Mouse (Mus musculus): ENCODE measurements around the gene Tmem201.

Gene Tmem201

GRCm38 (mm10) chr4:149744119-149744518 lies 6.3 kb upstream of the Tmem201 start:
- no peak for DNase-seq

GRCm38 (mm10) chr4:149742011-149742530 lies 4.2 kb upstream of the Tmem201 start:
- DNase-seq, result no peak

- DNase-seq, result no peak
These were observed 2.5 kb upstream of the Tmem201 start for GRCm38 (mm10) chr4:149740301-149740700.

GRCm38 (mm10) chr4:149739478-149739877 lies 1.6 kb upstream of the Tmem201 start:
- no peak for DNase-seq

DNA sequence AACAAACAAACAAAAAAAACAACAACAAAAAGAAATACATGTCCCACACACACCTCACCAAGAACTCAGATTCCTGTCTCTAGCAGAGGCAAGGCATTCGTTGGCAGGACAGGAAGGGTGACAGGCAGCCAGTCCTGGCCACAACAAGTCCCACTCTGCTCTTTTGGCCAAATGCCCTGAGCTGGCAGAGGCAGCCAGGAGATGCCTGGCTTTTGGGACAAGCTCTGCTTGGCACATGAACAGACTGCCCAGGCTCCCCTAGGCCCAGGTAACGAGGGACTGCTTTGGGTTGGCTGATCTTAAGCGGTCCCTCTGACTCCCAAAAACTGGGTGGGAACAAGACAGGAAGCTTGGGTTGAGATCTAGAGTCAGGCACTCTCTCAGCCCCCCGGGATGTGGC lies 1.3 kb downstream of the Tmem201 start:
- DNase-seq, result peak; percentile 57

DNA sequence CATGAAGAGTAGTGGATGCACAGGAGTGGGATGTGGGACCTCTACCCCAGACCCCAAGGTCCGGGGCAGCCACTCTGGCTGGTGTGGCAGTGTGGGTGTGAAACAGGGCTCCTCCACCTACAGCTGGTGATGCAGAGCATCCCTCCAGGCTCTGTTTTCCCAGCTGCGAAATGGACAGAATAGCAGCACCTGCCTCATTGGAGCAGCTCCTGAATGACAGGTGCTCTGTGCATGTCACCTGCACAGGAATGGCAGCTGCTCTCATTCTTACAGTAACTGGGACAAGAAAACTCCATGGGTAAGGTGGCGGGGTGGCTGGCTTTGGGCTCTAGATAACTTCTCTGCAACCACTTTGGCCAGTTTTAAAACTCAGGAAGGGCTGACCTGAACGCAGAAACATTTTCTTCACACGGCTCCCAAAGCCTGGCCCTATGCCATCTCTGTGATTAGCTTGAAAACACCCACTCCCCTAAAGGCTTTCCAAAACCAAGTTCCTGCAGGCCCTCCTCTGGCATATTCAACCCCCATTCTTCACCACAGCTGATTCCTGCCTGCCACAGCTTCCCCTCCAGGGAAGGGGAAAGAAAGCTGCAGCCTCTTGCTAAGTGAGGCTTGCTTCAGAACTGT lies 2.1 kb downstream of the Tmem201 start:
- no peak for DNase-seq

DNA sequence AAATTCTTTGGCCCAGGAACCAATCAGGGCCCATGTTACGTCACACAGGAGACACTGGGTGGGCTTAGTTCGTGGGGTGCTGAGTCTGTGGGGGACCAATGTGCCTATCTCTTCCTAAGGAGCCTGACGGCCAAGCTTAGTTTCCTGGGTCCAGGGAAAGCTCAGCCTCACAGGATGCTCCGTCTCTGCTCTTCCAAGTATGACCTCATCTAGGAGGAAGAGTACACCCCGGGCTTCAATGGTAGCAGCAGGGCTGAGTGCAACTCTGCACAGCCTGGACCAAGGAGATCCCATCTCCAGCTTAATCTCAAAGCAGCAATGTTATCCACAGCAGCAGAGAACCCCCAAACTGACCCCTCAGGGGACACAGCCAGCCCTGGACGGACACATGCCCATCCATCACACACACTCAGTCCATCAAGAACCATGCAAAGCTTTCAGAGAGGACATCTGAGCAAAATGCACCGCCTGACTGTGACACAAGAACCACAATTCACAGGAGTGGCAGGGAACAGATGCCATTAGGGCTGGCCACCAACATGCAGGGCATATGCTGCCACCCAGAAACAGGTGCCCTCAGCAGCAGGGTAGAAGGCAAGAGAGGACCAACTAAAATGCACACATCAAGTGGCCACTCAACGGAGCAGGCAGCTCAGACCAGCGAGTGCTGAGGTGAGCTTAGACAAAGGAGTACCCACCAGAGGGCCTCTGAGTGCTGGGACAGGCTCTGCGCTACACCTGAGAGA lies 2.9 kb downstream of the Tmem201 start:
- no peak for DNase-seq

DNA sequence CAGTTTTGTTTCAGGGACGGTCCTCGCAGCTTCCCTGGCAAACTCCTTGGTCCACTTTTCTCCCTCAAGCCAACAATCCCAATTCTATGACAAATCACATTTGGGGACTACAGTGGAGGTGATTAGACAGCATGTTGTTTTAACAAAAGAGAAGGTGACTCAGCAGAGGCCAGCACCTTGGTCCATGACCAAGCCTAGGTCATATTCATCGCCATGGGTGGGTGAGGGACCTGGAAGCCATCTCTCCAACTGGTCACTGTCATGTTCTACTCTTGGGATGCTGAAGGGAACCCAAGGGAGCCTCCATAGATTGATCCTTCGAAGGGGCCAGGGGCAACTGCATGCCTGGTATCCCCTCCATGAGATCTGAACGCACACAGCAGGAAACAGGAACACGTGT lies 3.6 kb downstream of the Tmem201 start:
- no peak for DNase-seq

DNA sequence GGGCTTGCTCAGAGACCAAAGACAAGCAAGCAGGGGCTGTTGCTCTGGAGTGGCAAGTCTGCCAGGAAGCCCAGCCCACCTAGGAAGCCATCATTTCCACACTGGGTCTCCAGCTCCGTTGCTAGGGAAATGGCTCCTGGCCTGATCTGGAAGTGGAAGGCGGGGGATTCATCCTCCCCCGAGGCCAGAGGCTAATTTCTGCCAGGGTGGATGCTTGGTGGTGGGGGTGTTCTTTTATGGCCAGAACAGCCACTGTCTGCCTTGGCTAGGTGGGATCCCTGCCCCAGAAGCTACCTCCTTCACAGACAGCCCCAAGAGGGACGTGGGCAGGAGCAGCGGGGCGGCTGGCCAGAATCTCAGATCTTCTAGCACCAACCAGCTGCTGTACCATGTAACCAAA lies 4.1 kb downstream of the Tmem201 start:
- DNase-seq, result no peak

DNA sequence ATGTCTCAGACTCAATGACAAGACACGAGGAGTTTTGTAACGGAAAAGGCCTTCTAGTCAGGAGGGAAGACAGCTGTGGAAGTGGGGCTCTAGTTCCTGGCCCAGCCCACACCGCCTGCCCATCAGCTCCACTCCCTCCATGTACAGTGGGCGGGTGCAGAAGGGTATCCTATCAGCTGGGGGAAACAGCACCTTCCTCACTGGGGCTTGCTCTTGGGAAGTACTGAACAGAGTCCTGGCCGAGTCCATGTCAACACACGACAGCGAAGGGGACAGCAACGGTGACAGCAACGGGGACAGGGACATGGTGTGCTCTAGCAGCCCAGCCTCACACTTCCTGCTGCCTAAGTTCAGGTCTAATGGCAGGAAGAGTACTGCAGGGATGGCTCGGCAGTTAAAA lies 5.0 kb downstream of the Tmem201 start:
- DNase-seq, result peak; percentile 43

GRCm38 (mm10) chr4:149732313-149732712 lies 5.5 kb downstream of the Tmem201 start:
- no peak for DNase-seq

DNA sequence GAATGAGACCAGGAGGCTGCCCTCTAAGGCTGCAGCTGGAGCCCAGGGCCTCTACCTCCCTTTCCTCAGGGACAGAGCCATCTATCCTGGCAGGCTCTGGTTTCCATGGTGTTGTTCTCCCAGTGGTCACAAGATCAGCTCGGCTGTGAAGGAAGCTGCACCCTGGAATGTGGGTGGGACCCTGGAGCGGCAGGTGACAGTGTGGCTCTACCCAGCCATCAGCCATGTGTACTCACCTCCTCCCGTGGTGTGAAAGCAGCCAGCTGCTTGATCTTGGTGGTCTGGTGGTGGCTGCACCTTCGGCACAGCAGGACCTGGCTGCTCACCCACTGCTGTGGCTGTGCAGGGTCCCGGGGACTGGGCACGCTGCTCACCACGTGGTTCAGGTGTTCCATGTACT lies 7.0 kb downstream of the Tmem201 start:
- no peak for DNase-seq

DNA sequence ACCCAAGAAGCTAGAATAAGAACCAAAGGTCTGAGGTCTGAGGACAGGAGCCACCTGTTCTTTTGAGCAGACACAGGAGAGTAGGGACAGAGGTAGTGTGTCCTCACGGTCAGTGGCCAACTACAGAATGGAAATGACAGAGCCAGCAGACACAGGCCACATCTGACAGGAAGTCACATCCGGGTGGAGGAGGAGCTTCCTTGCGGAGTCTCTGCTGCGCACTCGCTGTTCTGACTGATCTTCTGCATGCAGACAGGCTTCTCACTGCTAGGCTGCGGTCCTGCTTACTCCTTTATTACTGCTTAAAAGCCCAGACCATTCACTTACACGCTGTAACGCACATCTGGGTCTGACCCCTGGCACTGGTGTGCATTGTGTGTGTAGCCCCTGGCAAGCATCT lies 9.0 kb downstream of the Tmem201 start:
- peak; percentile 61 for DNase-seq

DNA sequence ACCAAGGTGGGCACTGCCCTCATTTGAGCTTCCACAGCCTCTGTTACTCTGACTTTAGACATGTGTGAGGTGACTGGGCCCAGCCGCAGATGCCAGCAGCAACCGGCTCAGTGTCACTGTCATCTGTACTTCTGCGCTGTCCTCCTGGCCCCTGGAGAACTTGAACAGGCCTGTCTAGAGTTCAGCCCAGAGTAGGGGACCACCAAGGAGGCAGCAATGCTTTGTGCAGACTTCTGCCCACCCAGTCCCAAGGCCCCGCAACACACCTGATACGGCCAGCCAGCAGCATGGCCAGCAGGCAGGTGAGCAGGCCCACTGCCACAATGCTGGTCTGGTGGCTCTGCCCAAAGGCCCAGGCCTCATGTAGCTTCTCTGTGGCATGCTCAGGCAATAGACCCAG lies 10.2 kb downstream of the Tmem201 start:
- DNase-seq, result no peak

GRCm38 (mm10) chr4:149725661-149726350 lies 12.0 kb downstream of the Tmem201 start:
- peak; percentile 91 for DNase-seq

DNA sequence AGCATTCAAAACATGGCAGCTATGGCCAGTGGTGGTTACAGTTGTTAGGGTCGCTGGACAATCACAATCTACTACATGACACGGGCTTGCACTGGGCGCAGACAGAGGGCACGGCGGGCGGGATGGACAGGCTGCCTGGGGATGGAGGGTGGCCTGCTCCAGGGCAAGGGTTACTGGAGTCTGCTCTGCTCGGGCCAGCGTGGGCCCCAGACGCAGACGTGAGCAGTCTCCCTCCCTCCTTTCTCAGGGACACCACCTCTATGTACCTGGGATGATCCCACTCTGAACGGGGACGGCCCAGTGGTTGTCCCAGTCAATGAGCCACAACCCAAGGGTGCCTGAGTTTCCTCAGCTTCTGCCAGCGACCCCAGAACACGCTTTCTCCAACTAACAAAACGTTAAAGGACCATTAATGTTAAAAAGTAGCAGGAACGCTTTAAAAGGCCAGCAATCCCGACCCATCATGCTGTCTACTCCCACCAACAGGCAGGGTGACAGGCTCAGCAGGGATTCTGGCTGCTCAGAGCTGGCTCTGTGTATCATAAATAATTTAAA lies 12.9 kb downstream of the Tmem201 start:
- no peak for DNase-seq

DNA sequence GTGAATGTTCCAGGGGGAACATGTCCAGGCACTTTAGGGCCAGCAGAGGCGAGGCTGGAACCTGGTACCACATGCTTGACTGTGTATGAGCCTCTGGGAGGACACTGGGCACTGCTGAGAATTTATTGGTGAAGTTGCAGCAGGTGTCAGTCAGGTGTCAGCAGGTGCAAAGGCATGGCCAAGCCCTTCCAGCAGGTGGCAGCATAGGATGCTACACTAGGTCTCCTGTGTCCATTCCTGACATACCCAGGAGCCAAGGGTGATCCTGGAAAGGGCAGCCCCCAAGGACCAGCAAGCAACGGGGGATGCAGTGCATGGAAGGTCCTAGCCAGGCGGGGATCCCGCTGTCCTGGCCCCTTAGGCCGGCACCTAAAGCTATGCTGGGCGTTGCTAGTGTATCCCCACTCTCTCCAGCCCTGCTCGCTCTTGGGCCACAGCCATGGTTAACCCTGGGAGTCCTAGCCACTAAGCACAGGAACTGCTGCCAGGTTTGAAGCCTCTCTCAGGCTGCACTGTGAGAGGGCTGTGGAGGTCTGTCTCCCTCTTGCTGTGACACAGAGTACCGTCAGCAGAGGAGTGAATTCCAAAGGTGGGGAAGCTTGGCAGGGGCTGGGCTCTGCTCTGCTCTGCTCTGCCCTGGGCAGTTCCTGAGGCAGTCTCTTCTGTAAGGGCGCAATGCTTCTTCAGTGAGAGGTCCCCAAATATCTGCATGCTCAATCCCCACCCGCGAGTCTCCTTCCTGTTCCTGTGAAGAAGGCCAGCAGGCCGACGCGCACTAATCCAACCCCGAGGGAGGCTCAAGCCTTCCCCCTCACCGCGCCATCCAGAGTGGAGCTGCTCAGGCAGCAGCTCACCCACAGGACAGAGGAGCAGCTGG lies 13.8 kb downstream of the Tmem201 start:
- peak; percentile 66 for DNase-seq

- no peak for DNase-seq
These were observed 14.8 kb downstream of the Tmem201 start for GRCm38 (mm10) chr4:149723021-149723390.

- DNase-seq, result no peak
These were observed 15.5 kb downstream of the Tmem201 start for GRCm38 (mm10) chr4:149722104-149723020.

DNA sequence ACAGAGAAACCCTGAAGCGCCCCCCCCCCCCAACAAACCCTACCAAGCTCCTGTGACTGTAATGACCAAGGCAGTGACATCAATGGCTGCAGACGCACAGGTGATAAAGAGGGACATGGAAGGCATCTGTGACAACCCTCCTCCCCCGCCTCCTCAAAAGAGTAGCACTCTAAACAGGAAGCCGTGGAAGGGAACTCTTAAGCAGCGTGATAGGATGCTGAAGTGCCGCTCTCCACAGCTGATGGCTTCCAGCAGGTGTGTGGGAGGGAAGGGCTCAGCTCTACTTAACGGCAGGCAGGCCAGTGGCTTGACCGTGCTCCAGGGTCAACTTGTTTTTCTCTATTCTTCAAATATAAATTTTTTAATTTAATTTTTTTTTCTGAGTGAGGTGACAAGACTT lies 16.7 kb downstream of the Tmem201 start:
- DNase-seq, result no peak

- DNase-seq, result peak; percentile 60
These were observed 18.2 kb downstream of the Tmem201 start for GRCm38 (mm10) chr4:149719686-149720085.
